Mouse (Mus musculus) kidney, postnatal 25 days (tissue): ENCODE data around the gene Dtd1.
"Not testable (repeated sequence)": the region's sequence is repeated elsewhere in the genome, so short reads cannot be mapped to it uniquely, and the experiment has no call there.

Experiments
- DNase-seq, 2 experiments: peaks; one replicate each; pipeline ENCODE4 v3.0.0; 2021; ENCODE audit warnings: mixed read lengths in 2 of 2

Dtd1 gene

DNA sequence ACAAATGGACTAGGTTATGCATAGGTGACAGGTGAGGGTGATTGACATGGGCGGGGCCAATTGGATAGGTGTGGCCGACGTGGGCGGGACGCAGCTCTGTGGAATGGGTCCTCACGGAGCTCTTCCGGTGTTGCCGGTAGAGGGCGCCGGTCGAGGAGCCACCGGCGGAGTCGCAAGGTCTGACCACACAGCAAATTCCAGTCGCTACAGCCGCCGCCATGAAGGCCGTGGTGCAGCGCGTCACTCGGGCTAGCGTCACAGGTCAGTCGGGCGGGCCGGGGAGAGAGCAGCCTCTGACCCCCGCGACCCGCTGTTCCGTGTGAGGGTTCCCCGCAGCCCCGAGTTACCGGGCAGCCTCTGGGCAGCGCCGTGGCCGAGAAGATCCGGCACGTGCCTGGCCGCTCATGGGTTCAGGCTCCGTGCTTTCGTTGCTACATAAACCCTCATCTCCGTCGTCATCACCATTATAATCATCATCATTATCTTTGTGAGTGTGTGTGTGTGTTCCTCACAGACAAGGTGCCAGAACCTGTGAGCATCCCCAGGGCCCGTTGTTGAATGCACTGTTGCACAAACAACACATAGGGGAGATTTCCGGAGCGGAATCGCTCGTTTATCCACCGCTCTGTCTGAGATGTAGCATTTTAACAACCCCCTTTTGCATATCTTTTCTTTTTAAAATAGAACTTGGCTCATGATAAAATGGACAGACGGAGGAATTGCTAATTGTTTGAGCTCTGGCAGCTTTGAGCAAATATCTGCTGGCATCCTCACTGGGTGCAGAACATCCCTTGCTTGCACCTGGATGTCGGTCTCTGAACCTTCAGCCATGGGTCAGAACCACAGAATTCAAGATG lies at the start of gene Dtd1:
TSS of gene Dtd1 (plus strand) at position 67 of the 857 bp plus-strand sequence.
- DNase-seq: peak; percentile 94 to 95

DNA sequence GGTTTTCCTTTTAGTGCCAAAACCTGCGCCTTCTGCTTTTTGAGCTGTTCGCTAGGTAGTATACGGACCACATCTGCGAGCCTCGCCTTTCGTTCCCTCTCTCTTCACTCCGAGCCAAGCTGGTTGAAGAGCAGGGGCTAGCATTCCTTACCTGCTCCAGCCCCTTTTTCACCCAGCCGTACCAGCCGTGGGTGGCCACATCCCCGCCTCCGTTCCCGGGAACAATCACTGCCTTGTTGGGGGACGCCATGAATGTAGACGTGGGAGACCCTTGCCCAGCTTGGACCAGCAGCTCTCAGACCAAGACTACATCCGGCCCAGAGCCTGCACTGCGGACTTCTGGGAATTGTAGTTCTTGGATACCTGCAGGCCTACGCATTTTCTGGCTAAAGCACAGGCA lies 49.2 kb upstream of the Dtd1 start, which contains the start of gene Rbbp9:
TSS of gene Rbbp9 (minus strand) at position 341 of the 400 bp plus-strand sequence.
- peak; percentile 70 to 82 for DNase-seq

DNA sequence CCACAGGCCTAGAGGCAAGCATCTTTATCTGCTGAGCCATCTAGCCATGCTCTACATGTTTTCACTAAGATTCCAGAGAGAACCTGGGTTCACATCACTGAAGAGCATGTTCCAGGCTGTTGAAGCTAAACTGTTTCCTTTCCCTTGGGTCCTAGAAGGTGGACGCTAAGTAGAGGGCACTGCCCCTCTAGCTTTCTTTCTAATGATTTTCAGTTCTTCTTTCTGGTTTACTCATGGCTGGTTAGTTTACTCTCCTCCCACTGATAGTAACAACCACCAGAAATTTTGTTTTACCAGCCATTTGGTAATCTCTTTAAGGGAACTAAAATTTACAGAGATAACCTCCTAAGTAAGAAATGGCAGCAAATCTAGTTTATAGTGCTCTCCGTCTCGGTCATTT lies 45.8 kb upstream of the Dtd1 start:
- DNase-seq: no peak

DNA sequence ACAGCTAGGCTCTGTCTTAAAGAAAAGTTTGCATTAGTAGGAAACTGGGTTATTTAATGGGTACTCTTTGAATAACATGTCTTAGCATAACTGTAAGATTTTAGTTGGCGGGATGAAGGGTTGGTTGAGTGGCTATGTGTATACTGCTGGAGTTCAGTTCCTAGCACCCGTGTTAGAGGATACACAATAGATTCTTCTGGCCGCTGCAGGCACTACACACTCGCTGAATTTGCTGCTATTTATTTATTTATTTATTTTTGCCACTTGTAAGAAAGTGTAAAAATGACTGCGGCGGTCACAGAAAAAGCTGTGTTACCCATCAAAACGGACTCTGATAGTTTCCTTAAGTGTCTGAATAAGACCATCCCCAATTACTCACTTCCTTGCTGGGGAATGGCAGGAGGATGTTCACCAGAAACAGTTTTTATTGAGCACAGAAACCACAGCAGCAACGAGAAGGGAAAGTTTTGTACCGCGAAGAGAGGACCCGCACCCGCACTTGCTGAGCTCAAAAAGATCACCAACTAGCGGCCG lies 44.3 kb upstream of the Dtd1 start:
- no peak for DNase-seq

GRCm38 (mm10) chr2:144555820-144556552 lies 43.7 kb upstream of the Dtd1 start, which contains the start of gene Sec23b:
Gene Sec23b (plus strand): TSS chr2:144556229.
- DNase-seq: peak; percentile 98 to 99

- DNase-seq: no peak
These were observed 11.0 kb upstream of the Dtd1 start for GRCm38 (mm10) chr2:144588723-144589122.

DNA sequence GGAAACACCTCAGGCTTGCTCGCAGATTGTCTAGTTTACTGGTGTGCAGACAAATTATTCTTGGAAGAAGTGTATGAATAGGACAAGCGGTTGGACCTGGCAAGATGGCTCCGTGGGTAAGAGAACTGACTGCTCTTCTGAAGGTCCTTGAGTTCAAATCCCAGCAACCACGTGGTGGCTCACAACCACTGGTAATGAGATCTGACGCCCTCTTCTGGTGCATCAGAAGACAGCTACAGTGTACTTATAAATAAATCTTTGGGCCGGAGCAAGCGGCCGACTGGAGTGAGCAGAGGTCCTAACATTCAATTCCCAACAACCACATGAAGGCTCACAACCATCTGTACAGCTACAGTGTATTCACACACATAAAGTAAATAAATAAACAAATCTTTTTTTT lies 6.7 kb upstream of the Dtd1 start:
- DNase-seq: not testable (repeated sequence)

DNA sequence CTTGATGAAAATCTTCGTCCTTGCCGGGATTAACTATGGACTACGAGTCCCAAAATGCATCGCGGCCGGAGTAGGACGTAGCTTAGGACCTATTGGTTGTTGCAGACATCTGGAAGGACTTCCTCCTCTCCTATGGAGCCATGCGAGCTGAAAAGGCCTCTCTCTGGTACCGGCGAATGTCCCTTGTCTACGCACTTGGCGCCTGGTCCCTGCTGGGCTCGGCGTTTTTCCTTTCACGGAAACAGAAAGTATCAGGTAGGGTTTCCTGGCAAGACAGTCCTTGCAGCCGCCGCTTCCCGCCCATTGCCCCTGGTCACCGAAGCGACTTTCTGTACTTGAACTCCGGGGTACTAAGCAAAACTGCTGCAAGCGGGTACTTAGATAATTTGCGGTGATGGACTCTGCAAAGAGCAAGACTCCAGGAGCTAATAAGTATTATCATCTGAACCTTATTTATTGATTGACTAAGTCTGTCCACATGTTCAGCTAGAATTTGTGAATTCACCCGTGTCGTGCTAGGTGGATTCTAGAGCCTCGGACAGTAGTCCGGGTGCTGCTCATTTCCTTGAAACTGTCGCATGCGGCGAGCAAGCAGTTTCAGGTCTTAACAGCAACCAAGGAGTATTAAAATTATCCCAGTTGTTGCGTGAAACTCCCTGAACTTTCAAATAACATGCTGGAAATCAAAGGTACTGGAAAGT lies 5.6 kb upstream of the Dtd1 start, which contains the start of gene Smim26:
TSS of gene Smim26 (plus strand) at position 104 of the 701 bp plus-strand sequence.
- peak; percentile 86 to 90 for DNase-seq

DNA sequence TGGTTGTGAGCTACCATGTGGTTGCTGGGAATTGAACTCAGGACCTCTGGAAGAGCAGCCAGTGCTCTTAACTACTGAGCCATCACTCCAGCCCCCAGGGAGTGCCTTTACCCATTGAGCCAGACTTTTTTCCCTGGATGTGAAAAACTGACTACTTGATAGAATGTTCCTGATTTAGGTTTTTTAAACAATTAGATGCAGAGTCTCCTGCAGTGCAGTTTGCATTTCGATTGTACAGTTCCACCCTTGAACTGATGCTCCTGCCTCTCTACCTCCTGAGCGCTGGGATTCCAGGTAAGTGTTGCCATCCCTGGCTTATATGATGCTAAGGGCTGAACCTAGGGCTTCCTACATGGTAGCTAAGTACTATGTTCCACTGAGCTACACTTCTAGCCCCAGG lies 1.7 kb upstream of the Dtd1 start:
- no peak for DNase-seq

GRCm38 (mm10) chr2:144601576-144601975 lies 1.9 kb downstream of the Dtd1 start:
- DNase-seq: no peak

GRCm38 (mm10) chr2:144613956-144614355 lies 14.3 kb downstream of the Dtd1 start:
- no peak for DNase-seq

GRCm38 (mm10) chr2:144617074-144617874 lies 17.6 kb downstream of the Dtd1 start:
- DNase-seq: no peak

DNA sequence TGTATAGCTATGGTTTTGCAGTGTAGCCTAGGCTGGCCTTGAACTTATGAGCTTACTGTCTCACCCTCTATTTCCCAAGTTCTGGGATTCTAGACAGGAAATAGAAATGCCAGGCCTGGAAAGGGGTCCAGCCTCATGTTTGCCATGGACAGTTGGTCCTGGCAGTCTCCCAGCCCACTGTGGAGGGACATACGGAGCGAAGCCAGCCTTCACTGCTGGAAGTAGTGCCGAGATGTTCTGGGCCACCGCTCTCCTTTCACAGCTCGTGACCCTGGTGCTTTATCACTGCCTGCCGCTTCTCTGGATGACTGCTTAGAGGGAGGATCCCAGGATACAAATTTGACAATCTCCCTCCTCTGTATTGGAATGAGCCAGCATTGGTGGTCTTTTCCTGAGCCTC lies 21.8 kb downstream of the Dtd1 start:
- no peak for DNase-seq

- no peak for DNase-seq
These were observed 33.9 kb downstream of the Dtd1 start for GRCm38 (mm10) chr2:144633551-144633950.

DNA sequence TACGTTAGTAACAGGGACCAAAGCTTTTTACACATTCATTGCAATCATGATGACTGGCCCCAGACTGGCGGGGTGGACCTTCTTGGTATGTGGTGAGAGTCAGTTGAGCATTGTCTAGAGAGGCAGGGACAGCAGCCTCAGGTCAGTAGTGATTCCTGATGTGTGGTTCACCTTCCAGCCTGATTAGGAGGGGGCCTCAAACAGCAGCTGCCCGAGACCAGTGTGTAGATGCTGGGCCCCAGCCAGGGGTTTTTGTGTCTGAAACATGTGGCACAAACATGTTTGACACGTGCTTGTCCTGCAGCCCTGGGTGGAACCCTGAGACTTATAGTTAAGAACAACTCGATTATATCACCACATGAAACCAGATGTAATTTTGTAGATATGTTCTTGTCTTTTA lies 34.5 kb downstream of the Dtd1 start:
- peak; percentile 17 to 51 for DNase-seq

GRCm38 (mm10) chr2:144634729-144635128 lies 35.0 kb downstream of the Dtd1 start:
- no peak for DNase-seq

GRCm38 (mm10) chr2:144635644-144636320 lies 36.1 kb downstream of the Dtd1 start:
- DNase-seq: peak; percentile 54 to 68

DNA sequence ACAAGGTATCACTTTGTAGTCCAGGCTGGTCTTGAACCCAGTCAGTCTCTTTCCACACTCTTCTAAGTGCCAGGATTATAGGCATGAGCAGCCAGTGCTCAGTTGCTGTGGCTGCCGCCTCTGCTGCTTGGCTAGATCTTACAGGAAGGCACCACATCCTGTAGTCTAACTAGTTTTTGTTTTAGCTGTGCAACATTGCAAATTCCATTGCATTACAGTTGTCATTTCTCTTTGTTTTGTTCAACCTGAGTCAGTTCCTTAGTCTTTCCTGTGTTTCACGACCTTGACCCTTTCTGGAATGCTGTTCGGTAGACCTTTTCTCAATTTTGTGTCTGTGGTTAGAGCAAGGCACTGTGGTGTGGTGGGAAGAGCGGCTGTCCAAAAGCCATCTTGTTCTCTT lies 37.5 kb downstream of the Dtd1 start:
- DNase-seq: peak; percentile 15 to 52

GRCm38 (mm10) chr2:144637671-144638395 lies 38.1 kb downstream of the Dtd1 start:
- no peak for DNase-seq

- DNase-seq: peak; percentile 42 to 51
These were observed 39.0 kb downstream of the Dtd1 start for GRCm38 (mm10) chr2:144638719-144639118.

- no peak for DNase-seq
These were observed 40.4 kb downstream of the Dtd1 start for GRCm38 (mm10) chr2:144640101-144640500.
